Mouse (Mus musculus) gastrocnemius, postnatal 36 days (tissue): ENCODE measurements around the gene Sarnp. TPM values are rescaled to one million over a fixed set of nuclear protein-coding genes. Genes with fewer than 3 reads are reported as not detected.
"Not testable (repeated sequence)": the region's sequence is repeated elsewhere in the genome, so short reads cannot be mapped to it uniquely, and the experiment has no call there.

Experiments
- DNase-seq, 2 experiments: peaks; one replicate each; pipeline ENCODE4 v3.0.0; 2022
- intact Hi-C: fragments of 180-260 bp; cut with DNase I; formaldehyde crosslinking; loops from one replicate; pipeline ENCODE4 v1.15.1; 2025
- total RNA-seq, 2 experiments: library from RNA; stranded (reverse); gene quantifications; 2 replicates each; pipeline ENCODE4 v1.2.3; 2021

Sarnp gene
- total RNA-seq, 2 experiments from 2014 or later: 25.2 to 27.2 TPM

DNA sequence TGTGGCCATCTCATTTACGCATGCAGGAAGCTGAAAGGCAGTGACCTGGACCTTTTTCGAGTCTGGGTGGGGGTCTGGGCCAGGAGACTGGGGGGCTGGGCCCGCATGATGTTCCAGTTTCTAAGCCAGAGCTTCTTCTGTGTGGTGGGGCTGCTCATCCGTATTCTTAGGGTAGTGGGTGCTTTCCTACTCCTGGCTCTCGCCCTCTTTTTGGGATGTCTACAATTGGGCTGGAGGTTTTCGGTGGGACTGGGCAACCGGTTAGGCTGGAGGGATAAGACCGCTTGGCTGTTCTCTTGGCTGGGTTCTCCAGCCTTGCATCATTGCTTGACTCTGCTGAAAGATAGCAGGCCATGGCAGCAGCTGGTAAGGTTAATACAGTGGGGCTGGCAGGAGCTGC is 10.1 kb upstream of the Sarnp start:
- no peak for DNase-seq
- intact Hi-C loops: no loop called here

DNA sequence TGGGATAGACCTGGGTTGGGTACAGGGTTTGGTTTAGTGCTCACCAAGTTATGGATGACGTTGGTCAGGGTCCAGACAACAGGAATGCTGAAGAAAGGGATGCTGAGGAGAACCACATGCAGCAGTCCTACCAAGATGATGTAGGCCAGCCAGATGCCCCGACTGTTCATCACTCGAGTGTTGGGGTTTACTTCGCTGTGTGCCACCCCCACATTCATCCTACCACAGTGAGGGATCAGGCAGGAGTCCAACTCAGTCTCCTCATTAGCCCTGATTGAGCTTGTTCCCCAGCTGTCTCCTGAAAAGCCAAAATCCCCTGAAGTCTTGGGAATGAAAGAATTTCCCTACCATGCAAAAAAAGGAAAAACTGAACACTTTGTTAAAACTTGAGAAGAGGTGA is 3.1 kb downstream of the Sarnp start:
- DNase-seq: no peak
- intact Hi-C loops: no loop called here

DNA sequence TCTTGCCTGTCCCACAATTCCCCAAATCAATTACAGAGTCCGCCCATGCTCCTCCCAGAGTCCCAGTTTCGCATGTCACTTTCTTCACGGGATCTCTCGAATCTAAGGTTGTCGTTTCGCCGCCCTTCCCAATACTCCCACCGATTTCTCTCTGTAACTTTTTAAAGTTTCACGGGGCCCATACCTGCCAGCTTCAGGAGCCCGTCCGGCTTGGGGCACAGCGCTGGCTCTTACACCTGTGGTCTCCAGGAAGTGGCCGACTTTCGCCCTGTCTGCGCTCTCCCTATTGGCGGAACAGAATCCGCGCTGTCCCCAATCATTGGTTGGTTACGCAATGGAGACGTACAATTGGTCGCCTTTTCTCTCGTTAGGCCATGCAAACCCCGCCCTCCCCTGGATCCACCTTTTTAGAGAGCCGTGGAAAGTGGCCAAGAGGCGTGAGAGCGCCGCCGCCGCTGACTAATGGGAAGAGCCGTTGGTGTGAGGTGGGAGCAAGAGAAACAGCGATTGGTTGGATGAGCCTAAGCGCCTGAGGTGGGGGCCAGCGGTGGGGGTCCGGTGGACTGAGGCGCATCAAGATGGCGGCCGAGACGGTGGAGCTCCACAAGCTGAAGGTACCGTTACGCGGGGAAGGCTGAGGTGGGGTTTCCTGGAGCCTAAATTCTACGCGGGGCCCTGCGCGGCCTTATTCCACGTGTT is 4.4 kb downstream of the Sarnp start, which contains the start of gene Ormdl2:
Gene Ormdl2 (minus strand): TSS at position 288 of the 699 bp plus-strand sequence.
- DNase-seq: peak; percentile 97 to 98
- intact Hi-C loops: no loop called here

DNA sequence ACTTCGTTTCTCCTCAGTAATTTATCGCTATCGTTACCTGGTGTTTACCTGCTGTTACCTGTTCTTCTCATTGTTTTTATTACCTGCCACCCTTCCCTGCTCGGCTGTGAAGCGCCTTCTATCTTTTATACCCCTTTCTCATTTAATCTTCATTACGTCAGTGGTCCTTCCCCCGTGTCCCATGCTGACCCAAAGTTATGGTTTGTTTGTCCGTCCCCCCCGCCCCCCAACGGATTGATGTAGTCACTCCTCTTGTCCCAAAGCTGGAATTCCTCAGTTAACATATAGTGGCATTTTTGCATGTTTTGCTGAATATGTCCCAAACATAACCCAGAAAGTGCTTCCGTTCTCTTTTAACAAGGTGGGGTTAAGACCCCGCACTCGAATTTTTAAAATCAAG is 5.0 kb downstream of the Sarnp start:
- intact Hi-C loops: no loop called here
- no peak for DNase-seq

DNA sequence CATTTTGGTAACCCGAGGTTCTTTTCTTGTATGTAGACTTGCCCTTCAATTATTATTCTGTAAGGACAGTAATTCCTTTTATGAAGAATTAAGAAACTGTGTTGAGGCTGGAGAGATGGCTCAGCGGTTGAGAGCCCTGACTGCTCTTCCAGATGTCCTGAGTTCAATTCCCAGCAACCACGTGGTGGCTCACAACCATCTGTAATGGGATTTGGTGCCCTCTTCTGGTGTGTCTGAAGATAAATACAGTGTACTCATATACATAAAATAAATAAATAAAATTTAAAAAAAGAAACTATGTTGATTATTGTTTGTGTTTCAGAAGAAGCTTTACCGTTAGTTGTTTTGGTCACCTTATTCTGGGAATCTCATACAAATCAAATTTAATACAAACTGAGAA is 6.0 kb downstream of the Sarnp start:
- intact Hi-C loops, DNase-seq: not testable (repeated sequence)

DNA sequence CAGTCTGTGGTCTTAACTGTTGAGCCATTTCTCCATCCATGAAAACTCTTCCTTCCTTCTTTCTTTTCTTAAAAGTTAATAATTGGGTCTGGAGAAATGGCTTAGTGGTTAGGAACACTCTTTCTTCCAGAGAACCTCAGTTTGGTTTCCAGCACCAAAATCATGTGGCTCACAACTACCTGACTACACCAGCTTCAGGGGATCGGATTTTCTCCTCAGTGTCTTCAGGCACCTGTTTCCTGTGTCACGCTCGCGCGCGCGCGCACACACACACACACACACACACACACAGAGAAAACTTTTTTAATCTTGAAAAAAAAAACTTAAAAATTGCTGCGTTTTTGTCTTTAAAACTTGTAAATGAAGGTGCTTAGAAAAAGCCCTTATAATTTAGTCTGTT is 6.7 kb downstream of the Sarnp start:
- intact Hi-C loops: no loop called here
- no peak for DNase-seq

DNA sequence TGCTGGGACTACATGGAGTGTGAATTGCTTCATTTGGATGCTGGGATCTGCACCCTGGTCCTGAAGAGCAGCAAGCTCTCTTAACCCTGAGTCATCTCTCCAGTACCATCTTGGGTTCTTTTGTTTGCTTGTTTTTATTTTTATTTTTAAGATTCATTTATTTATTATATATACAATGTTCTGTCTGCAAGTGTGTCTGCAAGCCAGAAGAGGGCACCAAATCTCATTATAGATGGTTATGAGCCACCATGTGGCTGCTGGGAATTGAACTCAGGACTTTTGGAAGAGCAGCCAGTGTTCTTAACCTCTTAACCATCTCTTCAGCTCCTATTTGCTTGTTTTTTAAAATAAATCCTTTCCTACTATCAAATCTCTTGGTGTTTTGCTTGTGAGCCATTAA is 20.3 kb downstream of the Sarnp start:
- no peak for DNase-seq
- intact Hi-C loops: no loop called here

DNA sequence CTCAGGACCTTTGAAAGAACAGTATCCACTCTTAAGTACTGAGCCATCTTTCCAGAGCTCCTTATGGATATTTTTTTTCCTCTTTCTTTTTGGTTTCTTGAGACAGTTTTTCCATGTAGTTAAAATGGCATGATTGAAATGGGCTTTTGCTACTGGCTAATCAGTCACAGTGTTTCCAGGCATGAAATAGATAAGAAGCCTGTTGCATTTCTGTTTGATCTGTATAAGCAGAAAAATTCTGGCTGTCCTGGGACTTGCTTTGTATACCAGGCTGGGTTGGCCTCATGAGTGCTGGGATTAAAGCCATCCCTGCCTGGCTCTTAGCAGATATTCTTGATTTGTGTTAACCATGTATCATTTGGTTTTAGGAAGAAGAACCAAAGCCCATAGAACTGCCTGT is 22.3 kb downstream of the Sarnp start:
- intact Hi-C loops: no loop called here
- DNase-seq: no peak

DNA sequence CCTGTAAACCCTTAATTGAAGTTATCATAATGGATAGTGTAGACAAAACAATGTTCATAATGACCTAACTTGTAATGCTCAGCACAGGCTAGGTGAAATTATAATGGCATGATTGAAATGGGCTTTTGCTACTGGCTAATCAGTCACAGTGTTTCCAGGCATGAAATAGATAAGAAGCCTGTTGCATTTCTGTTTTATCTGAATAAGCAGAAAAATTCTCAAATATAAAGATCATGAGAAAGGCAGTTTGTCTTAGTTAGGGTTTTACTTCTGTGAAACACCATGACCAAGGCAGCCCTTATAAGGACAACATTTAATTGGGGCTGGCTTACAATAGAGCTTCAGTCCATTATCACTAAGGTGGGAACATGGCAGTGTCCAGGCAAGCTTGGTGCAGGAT is 23.5 kb downstream of the Sarnp start:
- DNase-seq: no peak

DNA sequence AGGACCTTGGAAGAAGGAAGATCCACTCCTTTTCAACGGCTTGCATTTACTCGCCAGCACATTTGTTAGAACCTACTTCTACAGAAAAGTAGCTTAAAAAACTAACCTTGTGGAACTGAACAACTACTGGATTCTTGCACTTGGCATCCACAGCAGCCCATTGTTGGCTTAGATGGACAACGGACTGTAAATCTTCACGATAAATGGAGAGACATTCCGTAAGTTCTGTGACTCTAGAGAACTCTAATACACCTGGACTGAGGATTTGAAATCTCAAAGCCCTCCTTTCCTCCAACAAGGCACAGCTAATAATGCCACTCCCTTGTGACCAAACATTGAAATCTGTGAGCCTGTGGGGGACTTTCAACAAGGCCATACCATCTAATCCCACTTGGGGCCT is 26.1 kb downstream of the Sarnp start:
- no peak for DNase-seq
- intact Hi-C loops: loop anchor here (10.0 kb wide), 1 partner anchor 132 kb away; no protein-coding TSS in a partner anchor

More for the DNA sequence above, 23.5 kb downstream of the Sarnp start:
- intact Hi-C loops: loop anchor here (10.0 kb wide), 1 partner anchor 134 kb away; no protein-coding TSS in a partner anchor

DNA sequence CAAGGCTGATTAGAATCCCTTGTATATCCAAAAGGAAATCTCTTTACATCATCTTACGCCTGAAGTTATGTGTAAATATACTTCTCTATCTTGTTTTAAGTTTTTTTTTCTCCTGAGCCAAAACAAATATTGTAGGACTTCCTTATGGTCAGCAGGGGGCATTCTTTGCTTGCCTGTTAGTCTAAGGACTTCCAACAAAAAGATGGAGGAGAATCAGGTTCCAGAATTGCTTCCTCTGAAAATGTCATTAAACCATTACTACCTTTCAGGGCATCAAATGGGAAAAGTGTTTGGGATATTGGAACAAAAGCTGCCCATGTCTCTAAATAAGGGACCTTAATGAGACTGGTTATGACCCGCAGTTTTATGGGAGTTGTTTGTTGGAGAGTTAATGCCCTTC is 28.4 kb downstream of the Sarnp start:
- intact Hi-C loops: loop anchor here (2.0 to 10.0 kb wide), 2 partner anchors 49 to 129 kb away; no protein-coding TSS in a partner anchor
- no peak for DNase-seq

DNA sequence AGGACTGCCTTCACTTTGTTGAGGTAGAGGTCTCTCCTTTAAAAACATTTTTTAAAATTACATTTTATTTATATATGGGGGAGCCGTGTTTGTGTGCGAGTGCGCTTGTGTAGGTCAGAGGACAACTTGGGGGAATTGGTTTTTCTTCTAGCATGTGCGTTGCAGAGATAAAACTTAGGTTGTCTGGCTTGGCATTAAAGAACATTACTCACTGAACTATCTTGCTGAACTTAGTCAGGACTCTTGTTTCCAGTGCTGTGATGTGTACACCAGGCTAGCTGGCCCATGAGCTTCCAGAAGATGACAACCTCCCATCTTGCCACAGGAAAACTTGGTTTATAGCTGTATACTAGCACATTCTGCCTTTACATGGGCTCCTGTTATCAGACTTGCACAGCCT is 29.5 kb downstream of the Sarnp start:
- no peak for DNase-seq
- intact Hi-C loops: loop anchor here (10.0 kb wide), 1 partner anchor 128 kb away; no protein-coding TSS in a partner anchor

DNA sequence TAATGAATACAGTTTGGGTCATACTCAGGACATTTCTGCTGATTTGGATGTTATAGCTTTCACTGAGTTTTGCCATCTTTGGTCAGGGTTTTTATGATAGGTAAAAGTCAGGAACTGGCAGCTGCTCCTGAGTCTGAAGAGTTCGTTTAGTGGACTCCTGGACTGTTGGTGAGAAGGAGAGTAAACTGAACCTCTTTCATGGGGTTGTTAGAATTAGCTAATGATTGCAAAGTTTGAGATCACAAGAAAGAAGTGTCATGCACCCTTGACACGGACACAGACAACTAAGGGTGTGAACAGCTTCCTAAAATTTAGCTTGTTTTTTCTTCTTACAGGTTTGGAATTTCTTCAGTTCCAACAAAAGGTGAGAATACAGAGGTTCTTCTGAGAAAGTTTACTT is 31.3 kb downstream of the Sarnp start:
- no peak for DNase-seq
- intact Hi-C loops: loop anchor here (10.0 kb wide), 1 partner anchor 126 kb away; no protein-coding TSS in a partner anchor

DNA sequence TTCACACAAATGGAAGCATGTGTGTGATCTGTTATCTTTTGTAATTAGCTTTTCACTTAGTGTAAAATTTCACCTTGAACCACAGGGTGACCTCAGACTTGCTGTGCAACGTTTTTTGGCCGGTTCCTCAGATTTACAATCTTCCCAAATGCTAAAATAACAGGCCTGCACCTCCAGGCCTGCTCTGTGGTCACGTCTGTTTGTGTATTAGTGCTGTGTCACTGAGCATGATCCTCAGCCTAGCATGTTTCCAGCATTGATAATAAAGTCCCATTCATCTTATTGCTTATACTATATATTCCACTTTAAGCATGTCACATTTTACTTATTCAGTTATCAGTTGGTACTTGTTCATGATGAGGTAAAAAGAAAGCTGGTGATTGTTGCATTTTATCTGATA is 33.2 kb downstream of the Sarnp start:
- no peak for DNase-seq
- intact Hi-C loops: no loop called here

DNA sequence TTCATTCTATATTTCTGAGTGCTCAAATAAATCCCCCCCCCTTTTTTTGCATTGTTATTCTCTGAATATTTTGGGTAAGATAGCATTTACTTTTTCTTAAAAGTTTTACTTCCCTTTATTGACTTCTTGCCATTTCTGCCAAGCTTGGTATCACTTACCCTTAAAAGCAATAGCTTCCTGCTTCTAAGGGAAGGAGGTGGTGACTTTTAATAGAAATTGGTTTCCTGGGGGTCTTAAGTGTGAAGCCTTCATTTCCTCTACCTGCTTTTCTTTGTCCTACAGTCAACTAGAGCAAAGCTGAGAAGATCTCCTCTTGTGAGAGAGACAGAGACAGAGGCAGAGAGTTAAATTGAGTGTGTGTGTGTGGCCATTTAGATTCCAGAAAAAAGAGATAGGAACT is 44.0 kb downstream of the Sarnp start:
- intact Hi-C loops: no loop called here
- no peak for DNase-seq

DNA sequence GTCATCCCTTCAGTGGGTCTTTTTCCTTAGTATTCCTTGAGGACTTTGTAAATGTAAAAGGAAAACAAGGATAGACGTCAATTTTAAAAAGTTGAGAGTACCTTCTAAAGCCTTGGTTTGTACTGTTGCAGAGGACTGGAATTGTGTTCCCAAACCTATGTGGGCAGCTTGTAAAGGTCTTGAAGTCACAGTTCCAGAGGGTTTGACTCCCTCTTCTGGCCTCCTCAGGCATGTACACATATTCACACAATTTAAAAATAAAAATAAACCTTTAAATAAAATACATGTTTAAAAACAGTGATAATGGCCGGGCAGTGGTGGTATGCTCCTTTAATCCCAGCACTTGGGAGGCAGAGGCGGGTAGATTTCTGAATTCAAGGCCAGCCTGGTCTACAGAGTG is 48.9 kb downstream of the Sarnp start:
- intact Hi-C loops: no loop called here

DNA sequence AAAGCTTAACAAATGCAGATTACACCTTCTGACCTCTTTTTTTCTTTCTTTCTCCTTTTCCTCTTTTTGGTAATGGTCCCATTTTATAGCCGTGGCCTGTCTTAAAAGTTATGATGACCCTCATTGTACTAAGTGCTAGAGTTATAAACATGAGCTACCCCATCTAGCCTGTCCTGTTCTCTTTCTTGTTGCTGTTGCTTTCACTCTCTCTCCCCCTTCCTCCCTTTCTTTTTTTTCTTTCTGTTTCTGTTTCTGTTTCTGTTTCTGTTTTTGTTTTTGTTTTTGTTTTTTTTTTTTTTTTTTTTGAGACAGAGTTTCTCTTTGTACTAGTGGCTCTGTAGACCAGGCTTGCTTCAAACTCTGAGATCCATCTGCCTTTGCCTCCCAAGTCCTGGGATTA is 49.4 kb downstream of the Sarnp start:
- intact Hi-C loops: no loop called here
- DNase-seq: no peak

More for the DNA sequence above, 48.9 kb downstream of the Sarnp start:
- no peak for DNase-seq

DNA sequence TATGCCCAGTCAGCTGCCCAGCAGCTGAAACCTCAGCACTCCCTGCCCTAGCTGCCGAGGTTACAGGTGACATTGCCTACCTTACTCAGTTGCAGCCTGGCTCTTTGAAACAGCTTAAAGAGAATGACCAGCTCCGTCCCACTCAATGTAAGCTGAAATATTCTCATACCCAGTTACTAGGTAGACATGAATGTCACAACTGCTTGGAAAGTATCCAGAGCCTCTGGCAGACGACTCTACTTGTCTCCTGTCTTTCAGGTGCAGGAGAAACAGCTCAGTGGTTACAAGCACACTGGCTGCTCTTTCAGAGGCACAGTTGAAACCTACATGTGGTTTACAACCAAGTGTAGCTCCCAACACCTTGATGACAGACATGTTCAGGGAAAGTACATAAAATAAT is 53.2 kb downstream of the Sarnp start:
- DNase-seq: no peak
- intact Hi-C loops: no loop called here

DNA sequence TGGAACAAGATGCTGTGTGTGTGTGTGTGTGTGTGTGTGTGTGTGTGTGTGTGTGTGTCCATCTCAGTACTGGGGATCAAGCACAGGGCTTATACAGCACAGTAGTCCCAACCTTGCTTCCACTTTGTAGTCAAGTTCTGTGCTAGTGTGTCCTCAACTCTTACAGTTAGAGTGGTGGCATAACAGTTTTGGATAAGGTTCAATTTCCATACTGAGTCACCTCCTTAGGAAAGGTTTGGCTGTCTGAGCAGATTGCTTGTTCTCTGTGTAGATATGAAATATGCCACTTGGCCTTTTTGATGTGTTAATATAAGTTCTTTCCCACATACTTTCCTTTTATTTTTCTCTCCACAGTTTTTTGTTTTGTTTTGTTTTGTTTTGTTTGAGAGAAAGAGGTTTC is 61.2 kb downstream of the Sarnp start:
- no peak for DNase-seq
- intact Hi-C loops: no loop called here

DNA sequence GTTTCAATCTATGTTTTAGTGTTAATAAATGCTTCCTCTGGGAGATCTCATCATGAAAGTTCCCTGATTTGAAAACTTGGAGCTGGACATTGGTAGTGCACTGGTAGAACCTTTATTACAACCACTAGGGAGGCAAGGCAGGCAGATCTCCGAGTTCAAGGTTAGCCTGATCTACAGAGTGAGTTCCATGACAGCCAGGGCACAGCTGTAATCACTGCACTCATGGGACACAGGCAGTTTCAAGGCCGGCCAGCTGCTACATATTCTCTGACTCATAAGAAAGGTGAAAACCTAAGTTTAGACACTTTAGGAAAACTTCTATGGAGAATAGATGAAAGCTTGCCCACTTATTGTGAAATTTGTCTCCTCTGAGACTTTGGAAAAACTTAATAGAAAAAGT is 61.7 kb downstream of the Sarnp start:
- no peak for DNase-seq
- intact Hi-C loops: no loop called here

DNA sequence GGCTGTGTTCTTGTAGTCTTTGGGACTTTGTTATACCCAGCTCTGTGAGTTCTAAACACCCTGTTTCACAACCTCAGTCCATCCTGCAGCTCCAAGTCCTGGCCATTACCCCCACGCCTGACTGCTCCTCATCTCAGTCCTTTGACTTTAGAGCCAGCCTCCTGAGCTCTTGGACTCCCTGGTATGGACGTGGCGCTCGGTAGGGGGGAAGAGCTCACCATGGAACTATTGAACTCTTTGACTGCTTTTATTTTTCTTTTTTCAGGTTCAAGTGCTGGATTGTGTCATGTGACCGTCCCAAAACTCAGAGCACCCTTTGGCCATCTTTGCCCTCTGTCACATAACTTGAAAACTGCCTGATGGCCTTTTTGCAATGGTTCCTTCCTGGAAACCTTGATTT is 64.9 kb downstream of the Sarnp start:
- intact Hi-C loops: no loop called here

More for the DNA sequence above, 64.9 kb downstream of the Sarnp start:
- no peak for DNase-seq
